ENCODE assay signal across 28 mouse cellular contexts in the genomic region with DNA sequence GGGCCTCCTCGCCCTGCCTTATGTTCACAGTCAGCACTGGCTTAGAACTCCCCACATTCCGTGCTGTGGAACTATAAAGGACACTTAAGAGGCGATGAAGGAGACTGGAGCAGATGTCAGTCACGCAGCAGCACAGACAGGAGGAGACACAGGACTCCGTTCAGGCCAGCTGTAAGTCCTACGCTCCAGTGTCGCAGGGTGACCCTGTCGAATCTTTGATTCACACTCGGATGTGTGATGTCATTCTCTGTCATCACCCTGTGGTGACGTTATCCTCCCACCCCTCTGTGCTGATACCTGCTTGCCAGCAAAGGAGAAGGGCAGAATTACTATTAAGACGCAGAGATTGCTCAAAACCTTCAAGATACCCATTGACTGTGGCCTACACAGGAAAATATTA.
DNase-seq lines count a peak whose midpoint lies in the region; ATAC-seq lines count a peak whose summit lies in the region.
"Had no signal": no experiment of that assay in that cellular context is flagged by ENCODE, and none has a peak within 500 bp of the region (broad histone marks: within the 10 kb centered on the region; RNA-seq: fewer than 3 reads in every experiment).

No protein-coding gene starts in this region.

- H3K27ac ChIP-seq in heart, embryonic 12.5 days (ENCODE audit: poor library complexity, severe bottlenecking) = no peak overlapping the region
- peak overlapping the region; percentile 23; the same call in 1 of the 2 replicates for H3K27ac ChIP-seq in hindbrain, embryonic 10.5 days
- H3K27ac ChIP-seq in hindbrain, embryonic 11.5 days (ENCODE audit: low read depth, low read length) = no peak overlapping the region
- H3K27ac ChIP-seq: embryonic facial prominence, embryonic 12.5 days; embryonic facial prominence, embryonic 15.5 days; hindbrain, embryonic 13.5 days; intestine, embryonic 15.5 days had no signal

- ATAC-seq in heart, embryonic 12.5 days (ENCODE audit: insufficient number of reproducible peaks, low FRiP score) = peak; percentile 40; the same call in 1 of the 2 replicates
- no peak for ATAC-seq in hindbrain, embryonic 11.5 days (ENCODE audit: low FRiP score)
- ATAC-seq: forebrain, embryonic 14.5 days; forebrain, postnatal 0 days; hindbrain, embryonic 16.5 days; intestine, embryonic 15.5 days had no signal

- no peaks in the 10 kb centered on the region for H3K36me3 ChIP-seq in heart, embryonic 12.5 days
- peaks cover 67% of the 10 kb centered on the region for H3K36me3 ChIP-seq in hindbrain, embryonic 10.5 days
- H3K36me3 ChIP-seq in hindbrain, embryonic 11.5 days (ENCODE audit: control insufficient read depth, insufficient read depth, low read length) = no peaks in the 10 kb centered on the region
- H3K36me3 ChIP-seq: embryonic facial prominence, embryonic 12.5 days; embryonic facial prominence, embryonic 15.5 days; G1E; hindbrain, embryonic 13.5 days; intestine, embryonic 15.5 days had no signal

- DNase-seq in heart, adult 11 months = peak; percentile 60
- DNase-seq in heart, adult 8-10 months (ENCODE audit: low spot score) = no peak
- no peak for DNase-seq in heart, postnatal 14 days
- no peak for DNase-seq in hindbrain, embryonic 10.5 days (ENCODE audit: low spot score)
- no peak for DNase-seq in hindbrain, embryonic 11.5 days (ENCODE audit: low spot score)
- DNase-seq in layer of hippocampus, postnatal 36 days = no peak
- DNase-seq: adrenal gland, adult 2 months; adrenal gland, postnatal 14 days; B cell, adult 2 months; cerebellum, adult 11 months; cerebellum, adult 2 months; cerebellum, adult 9-11 months; cerebellum, postnatal 25 days; forebrain, postnatal 0 days; gastrocnemius, postnatal 10 days; gastrocnemius, postnatal 36 days; heart, postnatal 4 days; kidney, adult 11 months; kidney, adult 8-10 months had no signal

- intact Hi-C loops in heart, postnatal 14 days (cut with DNase I) = no loop called here

- no peaks in the 10 kb centered on the region for H3K9me3 ChIP-seq in heart, embryonic 12.5 days (replicated peaks)
- H3K9me3 ChIP-seq in hindbrain, embryonic 10.5 days = no peaks in the 10 kb centered on the region
- H3K9me3 ChIP-seq in hindbrain, embryonic 11.5 days (ENCODE audit: control insufficient read depth, low read length) = no peaks in the 10 kb centered on the region
- H3K9me3 ChIP-seq: embryonic facial prominence, embryonic 12.5 days; embryonic facial prominence, embryonic 15.5 days; hindbrain, embryonic 13.5 days; intestine, embryonic 15.5 days had no signal

- no peak overlapping the region for H3K4me2 ChIP-seq in heart, embryonic 12.5 days
- no peak overlapping the region for H3K4me2 ChIP-seq in hindbrain, embryonic 11.5 days (replicated peaks; ENCODE audit: low read depth, low read length)
- H3K4me2 ChIP-seq: embryonic facial prominence, embryonic 12.5 days; embryonic facial prominence, embryonic 15.5 days; hindbrain, embryonic 13.5 days; intestine, embryonic 15.5 days had no signal

- no peak overlapping the region for H3K9ac ChIP-seq in heart, embryonic 12.5 days
- H3K9ac ChIP-seq in hindbrain, embryonic 11.5 days (ENCODE audit: low read depth, low read length) = no peak overlapping the region
- H3K9ac ChIP-seq: embryonic facial prominence, embryonic 12.5 days; embryonic facial prominence, embryonic 15.5 days; forebrain, postnatal 0 days; hindbrain, embryonic 13.5 days; intestine, embryonic 15.5 days had no signal

- no peaks in the 10 kb centered on the region for H3K27me3 ChIP-seq in heart, embryonic 12.5 days (replicated peaks)
- H3K27me3 ChIP-seq in hindbrain, embryonic 10.5 days (ENCODE audit: insufficient read depth, poor library complexity, severe bottlenecking) = peaks cover 4% of the 10 kb centered on the region; the same call in 1 of the 2 replicates
- no peaks in the 10 kb centered on the region for H3K27me3 ChIP-seq in hindbrain, embryonic 11.5 days (ENCODE audit: control insufficient read depth, insufficient read depth, low read length)
- H3K27me3 ChIP-seq: CH12.LX; embryonic facial prominence, embryonic 12.5 days; embryonic facial prominence, embryonic 15.5 days; intestine, embryonic 15.5 days had no signal

- H3K4me3 ChIP-seq in heart, embryonic 12.5 days = no peak overlapping the region
- no peak overlapping the region for H3K4me3 ChIP-seq in hindbrain, embryonic 10.5 days
- no peak overlapping the region for H3K4me3 ChIP-seq in hindbrain, embryonic 11.5 days (ENCODE audit: low read depth, low read length)
- H3K4me3 ChIP-seq: embryonic facial prominence, embryonic 12.5 days; embryonic facial prominence, embryonic 15.5 days; hindbrain, embryonic 13.5 days; intestine, embryonic 15.5 days had no signal

- peaks cover 35% of the 10 kb centered on the region for H3K4me1 ChIP-seq in heart, embryonic 12.5 days (replicated peaks)
- H3K4me1 ChIP-seq in hindbrain, embryonic 10.5 days (replicated peaks) = peaks cover 6% of the 10 kb centered on the region
- H3K4me1 ChIP-seq in hindbrain, embryonic 11.5 days (replicated peaks; ENCODE audit: control insufficient read depth, insufficient read depth, low read length) = no peaks in the 10 kb centered on the region
- H3K4me1 ChIP-seq: embryonic facial prominence, embryonic 12.5 days; embryonic facial prominence, embryonic 15.5 days; intestine, embryonic 15.5 days had no signal

- 24% methylated on average over 11 of the region's 11 CpGs for WGBS in heart, embryonic 12.5 days
- WGBS in hindbrain, embryonic 10.5 days = 86% methylated on average over 11 of the region's 11 CpGs
- WGBS in hindbrain, embryonic 11.5 days = 84% methylated on average over 11 of the region's 11 CpGs
